Mouse (Mus musculus): ENCODE results near the gene Pitpnb. TPM values are rescaled to one million over a fixed set of nuclear protein-coding genes. Genes with fewer than 3 reads are reported as not detected.
A peak's percentile ranks its signal among the peaks of the same experiment; 100 is the strongest.

The Pitpnb gene
- total and polyA plus RNA-seq, 3 experiments = 19.3 to 84.8 (median 31.5) TPM

DNA sequence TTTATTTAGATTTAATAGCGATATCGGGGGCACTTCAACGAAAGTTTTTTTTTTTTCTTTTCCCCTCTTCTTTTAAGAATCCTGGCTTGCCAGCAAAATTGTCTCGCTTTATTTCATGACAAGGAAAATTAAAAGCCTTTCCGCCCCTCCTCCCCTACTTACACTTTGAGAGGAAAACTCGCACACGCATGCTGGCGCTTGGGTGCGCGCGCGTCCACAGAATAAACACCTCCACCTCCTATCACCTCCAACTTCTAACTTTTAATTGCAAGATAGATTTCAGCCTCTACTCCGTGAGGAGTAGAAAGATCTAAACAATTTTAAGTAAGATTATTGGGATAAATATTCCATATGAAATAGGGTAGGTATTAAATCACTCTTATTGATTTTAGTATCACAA lies 85.5 kb downstream of the Pitpnb start:
- no peak overlapping the region for H3K4me3 ChIP-seq (ENCODE audit: low read depth, low read length)
- no peak for ATAC-seq (ENCODE audit: extremely low read depth, insufficient number of reproducible peaks, low FRiP score, poor library complexity, severe bottlenecking)
- H3K36me3 ChIP-seq (replicated peaks) = no peaks in the 10 kb centered on the region
- no peak for DNase-seq (ENCODE audit: low spot score)
- TF ChIP-seq POLR2AphosphoS5 (IDR thresholded peaks at IDR 0.05; ENCODE audit: insufficient replicate concordance, low read depth, low read length) = no peak
- TF ChIP-seq TAL1 (conservative IDR thresholded peaks at IDR 0.05; ENCODE audit: low read depth, low read length) = no peak
- TF ChIP-seq GATA1 (IDR thresholded peaks at IDR 0.05; ENCODE audit: borderline replicate concordance, low read length) = no peak
- no peak for TF ChIP-seq CTCF (IDR thresholded peaks at IDR 0.05; ENCODE audit: low read depth, low read length)
- no peak for TF ChIP-seq GATA2 (IDR thresholded peaks at IDR 0.05; ENCODE audit: borderline replicate concordance, low read depth, low read length)
- H3K9me3 ChIP-seq (replicated peaks) = peaks cover 67% of the 10 kb centered on the region
- no peaks in the 10 kb centered on the region for H3K4me1 ChIP-seq (ENCODE audit: insufficient read depth, low read depth, low read length)
- H3K27me3 ChIP-seq (ENCODE audit: insufficient read depth, low read length) = no peaks in the 10 kb centered on the region

DNA sequence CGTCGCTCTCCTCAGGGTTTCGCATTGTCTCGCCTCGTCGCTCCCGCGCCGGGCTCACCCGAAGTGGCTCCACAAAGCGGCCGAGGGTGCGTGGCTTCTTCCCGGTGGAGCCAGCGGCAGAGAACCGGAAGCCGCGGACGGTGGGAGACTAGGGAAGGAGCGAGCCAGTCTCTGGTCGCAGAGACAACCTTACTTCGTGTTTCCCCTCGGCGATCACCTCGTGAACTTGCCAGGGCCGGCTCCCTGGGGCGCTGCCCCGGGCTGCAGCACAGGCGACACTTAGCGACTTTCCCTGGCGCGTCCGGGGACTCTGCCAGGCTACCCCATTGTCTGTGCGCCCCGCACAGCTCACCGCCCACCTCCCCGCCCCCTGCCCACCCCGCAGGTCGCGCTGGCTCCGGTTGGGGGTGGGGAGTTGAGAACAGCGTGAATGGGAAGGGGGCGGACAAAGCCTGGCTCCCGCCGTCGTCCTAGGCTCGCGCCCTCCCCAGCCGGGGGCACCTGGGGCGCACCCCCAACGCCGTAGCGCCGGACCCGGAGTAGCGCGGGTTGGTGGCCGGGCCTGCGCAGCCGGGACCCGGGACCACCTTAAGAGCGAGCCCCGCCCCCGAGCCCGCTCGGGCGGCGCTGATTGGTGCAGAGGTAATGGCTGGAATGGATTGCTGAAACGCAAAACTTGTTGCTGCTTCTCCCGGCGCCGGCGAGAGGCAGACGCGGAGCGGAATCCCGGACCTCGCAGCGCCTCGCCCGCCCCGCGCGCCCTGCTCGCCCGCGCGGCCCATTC lies 86.2 kb downstream of the Pitpnb start, which contains the start of gene Mn1:
Gene Mn1 (plus strand): TSS at position 772 of the 784 bp plus-strand sequence.
- TF ChIP-seq POLR2AphosphoS5 (IDR thresholded peaks at IDR 0.05; ENCODE audit: insufficient replicate concordance, low read depth, low read length) (no peak), TAL1 (conservative IDR thresholded peaks at IDR 0.05; ENCODE audit: low read depth, low read length) (no peak), GATA2 (IDR thresholded peaks at IDR 0.05; ENCODE audit: borderline replicate concordance, low read depth, low read length) (no peak), CTCF (IDR thresholded peaks at IDR 0.05; ENCODE audit: low read depth, low read length) (no peak), GATA1 (IDR thresholded peaks at IDR 0.05; ENCODE audit: borderline replicate concordance, low read length) (no peak)
- Histone ChIP-seq H3K36me3 (replicated peaks) (no peaks in the 10 kb centered on the region), H3K4me1 (ENCODE audit: insufficient read depth, low read depth, low read length) (no peaks in the 10 kb centered on the region), H3K4me3 (ENCODE audit: low read depth, low read length) (no peak within 1 kb of the TSS; the same call in 1 of the 2 replicates), H3K27me3 (ENCODE audit: insufficient read depth, low read length) (no peaks in the 10 kb centered on the region), H3K9me3 (replicated peaks) (peaks cover 75% of the 10 kb centered on the region)
- no peak for DNase-seq (ENCODE audit: low spot score)
- ATAC-seq (ENCODE audit: extremely low read depth, insufficient number of reproducible peaks, low FRiP score, poor library complexity, severe bottlenecking) = no peak

DNA sequence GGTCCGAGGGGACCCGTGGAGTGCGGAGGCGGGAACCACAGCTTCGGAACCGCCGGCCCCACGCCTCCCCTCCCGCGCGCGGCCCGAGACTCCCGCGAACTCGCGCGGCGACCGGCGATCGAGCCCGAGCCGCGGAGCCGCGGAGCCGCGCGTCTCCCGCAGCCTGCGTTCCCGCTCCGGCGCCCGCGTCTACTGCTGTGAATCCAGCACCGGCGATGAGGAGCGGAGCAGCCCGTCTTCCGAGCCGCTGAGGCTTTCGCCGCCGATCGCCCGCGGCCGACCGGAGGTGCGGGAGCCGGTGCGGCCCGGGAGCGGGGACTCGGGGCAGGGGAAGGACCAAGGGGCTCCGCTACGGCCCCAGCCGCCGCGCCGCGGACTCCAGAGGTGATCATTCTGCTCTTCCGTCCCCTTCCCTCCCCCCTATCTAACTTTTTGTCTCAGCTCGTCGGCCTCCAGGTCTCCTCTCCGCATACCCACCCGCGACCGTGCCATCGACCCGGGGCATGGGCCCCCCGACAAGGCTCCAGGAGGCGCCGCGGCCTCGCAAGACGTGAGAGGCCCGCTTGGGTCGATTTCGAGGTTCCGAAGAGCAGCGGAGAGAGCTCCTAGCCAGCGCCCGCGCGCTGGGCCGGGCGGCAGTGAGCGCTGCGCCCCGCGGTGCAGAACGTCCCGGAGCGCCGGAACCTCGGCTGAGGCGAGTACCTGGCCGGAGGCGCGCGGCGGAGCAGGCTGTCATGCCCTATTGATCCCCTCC lies 87.0 kb downstream of the Pitpnb start:
- no peaks in the 10 kb centered on the region for H3K4me1 ChIP-seq (ENCODE audit: insufficient read depth, low read depth, low read length)
- no peak for DNase-seq (ENCODE audit: low spot score)
- no peak for TF ChIP-seq GATA1 (IDR thresholded peaks at IDR 0.05; ENCODE audit: borderline replicate concordance, low read length)
- no peak for TF ChIP-seq GATA2 (IDR thresholded peaks at IDR 0.05; ENCODE audit: borderline replicate concordance, low read depth, low read length)
- no peak for TF ChIP-seq TAL1 (conservative IDR thresholded peaks at IDR 0.05; ENCODE audit: low read depth, low read length)
- TF ChIP-seq CTCF (IDR thresholded peaks at IDR 0.05; ENCODE audit: low read depth, low read length) = no peak
- TF ChIP-seq POLR2AphosphoS5 (IDR thresholded peaks at IDR 0.05; ENCODE audit: insufficient replicate concordance, low read depth, low read length) = no peak
- H3K27me3 ChIP-seq (ENCODE audit: insufficient read depth, low read length) = no peaks in the 10 kb centered on the region
- H3K36me3 ChIP-seq (replicated peaks) = no peaks in the 10 kb centered on the region
- H3K9me3 ChIP-seq (replicated peaks) = peaks cover 80% of the 10 kb centered on the region
- ATAC-seq (ENCODE audit: extremely low read depth, insufficient number of reproducible peaks, low FRiP score, poor library complexity, severe bottlenecking) = no peak
- H3K4me3 ChIP-seq (ENCODE audit: low read depth, low read length) = no peak overlapping the region; the same call in 1 of the 2 replicates

DNA sequence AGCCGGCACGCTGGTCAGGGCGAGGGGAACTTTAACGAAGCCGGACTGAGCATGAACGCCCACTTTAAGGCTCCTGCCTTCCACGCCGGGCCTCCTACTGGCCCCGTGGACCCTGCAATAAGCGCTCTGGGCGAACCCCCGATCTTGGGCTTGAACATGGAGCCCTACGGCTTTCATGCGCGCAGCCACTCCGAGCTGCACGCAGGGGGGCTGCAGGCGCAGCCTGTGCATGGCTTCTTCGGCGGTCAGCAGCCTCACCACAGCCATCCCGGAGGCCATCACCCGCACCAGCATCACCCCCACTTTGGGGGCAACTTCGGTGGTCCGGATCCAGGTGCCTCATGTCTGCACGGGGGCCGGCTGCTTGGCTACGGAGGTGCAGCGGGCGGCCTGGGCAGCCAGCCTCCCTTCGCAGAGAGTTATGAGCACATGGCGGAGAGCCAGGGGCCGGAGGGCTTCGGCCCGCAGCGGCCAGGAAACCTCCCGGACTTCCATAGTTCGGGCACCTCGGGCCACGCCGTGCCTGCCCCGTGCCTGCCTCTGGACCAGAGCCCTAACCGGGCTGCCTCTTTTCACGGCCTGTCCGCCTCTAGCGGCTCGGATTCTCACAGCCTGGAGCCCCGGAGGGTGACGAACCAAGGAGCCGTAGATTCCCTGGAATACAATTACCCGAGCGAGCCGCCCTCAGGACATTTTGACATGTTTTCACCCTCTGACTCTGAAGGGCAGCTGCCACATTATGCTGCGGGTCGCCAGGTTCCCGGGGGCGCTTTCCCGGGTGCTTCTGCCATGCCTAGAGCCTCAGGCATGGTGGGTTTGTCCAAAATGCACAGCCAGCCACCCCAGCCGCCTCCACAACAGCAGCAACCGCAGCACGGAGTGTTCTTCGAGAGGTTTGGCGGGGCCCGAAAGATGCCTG lies 87.9 kb downstream of the Pitpnb start:
- Histone ChIP-seq H3K36me3 (replicated peaks) (no peaks in the 10 kb centered on the region), H3K4me1 (ENCODE audit: insufficient read depth, low read depth, low read length) (no peaks in the 10 kb centered on the region), H3K9me3 (replicated peaks) (peaks cover 80% of the 10 kb centered on the region), H3K4me3 (ENCODE audit: low read depth, low read length) (peak overlapping the region; percentile 6; the same call in 1 of the 2 replicates), H3K27me3 (ENCODE audit: insufficient read depth, low read length) (no peaks in the 10 kb centered on the region)
- DNase-seq (ENCODE audit: low spot score) = no peak
- no peak for TF ChIP-seq POLR2AphosphoS5 (IDR thresholded peaks at IDR 0.05; ENCODE audit: insufficient replicate concordance, low read depth, low read length)
- no peak for TF ChIP-seq GATA2 (IDR thresholded peaks at IDR 0.05; ENCODE audit: borderline replicate concordance, low read depth, low read length)
- TF ChIP-seq GATA1 (IDR thresholded peaks at IDR 0.05; ENCODE audit: borderline replicate concordance, low read length) = no peak
- no peak for TF ChIP-seq CTCF (IDR thresholded peaks at IDR 0.05; ENCODE audit: low read depth, low read length)
- no peak for TF ChIP-seq TAL1 (conservative IDR thresholded peaks at IDR 0.05; ENCODE audit: low read depth, low read length)
- no peak for ATAC-seq (ENCODE audit: extremely low read depth, insufficient number of reproducible peaks, low FRiP score, poor library complexity, severe bottlenecking)

DNA sequence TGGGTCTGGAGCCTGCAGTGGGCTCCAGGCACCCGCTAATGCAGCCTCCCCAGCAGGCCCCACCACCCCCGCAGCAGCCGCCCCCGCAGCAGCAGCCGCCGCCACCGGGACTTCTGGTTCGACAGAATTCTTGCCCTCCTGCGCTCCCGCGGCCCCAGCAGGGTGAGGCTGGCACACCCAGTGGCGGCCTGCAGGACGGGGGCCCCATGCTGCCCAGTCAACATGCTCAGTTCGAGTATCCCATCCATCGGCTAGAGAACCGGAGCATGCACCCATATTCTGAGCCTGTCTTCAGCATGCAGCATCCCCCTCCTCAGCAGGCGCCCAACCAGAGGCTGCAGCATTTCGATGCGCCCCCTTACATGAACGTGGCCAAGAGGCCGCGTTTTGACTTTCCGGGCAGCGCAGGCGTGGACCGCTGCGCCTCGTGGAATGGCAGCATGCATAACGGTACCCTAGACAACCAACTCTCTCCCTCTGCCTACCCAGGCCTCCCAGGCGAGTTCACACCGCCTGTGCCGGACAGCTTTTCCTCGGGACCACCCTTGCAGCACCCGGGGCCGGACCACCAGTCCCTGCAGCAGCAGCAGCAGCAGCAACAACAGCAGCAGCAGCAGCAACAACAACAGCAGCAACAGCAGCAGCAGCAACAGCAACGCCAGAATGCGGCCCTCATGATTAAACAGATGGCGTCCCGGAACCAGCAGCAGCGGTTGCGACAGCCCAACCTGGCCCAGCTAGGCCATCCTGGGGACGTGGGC lies 88.7 kb downstream of the Pitpnb start:
- Histone ChIP-seq H3K9me3 (replicated peaks) (peaks cover 73% of the 10 kb centered on the region), H3K4me3 (ENCODE audit: low read depth, low read length) (peak overlapping the region; percentile 20; the same call in 1 of the 2 replicates), H3K27me3 (ENCODE audit: insufficient read depth, low read length) (no peaks in the 10 kb centered on the region), H3K36me3 (replicated peaks) (no peaks in the 10 kb centered on the region), H3K4me1 (ENCODE audit: insufficient read depth, low read depth, low read length) (no peaks in the 10 kb centered on the region)
- TF ChIP-seq GATA1 (IDR thresholded peaks at IDR 0.05; ENCODE audit: borderline replicate concordance, low read length) (no peak), CTCF (IDR thresholded peaks at IDR 0.05; ENCODE audit: low read depth, low read length) (no peak), GATA2 (IDR thresholded peaks at IDR 0.05; ENCODE audit: borderline replicate concordance, low read depth, low read length) (no peak)
- ATAC-seq (ENCODE audit: extremely low read depth, insufficient number of reproducible peaks, low FRiP score, poor library complexity, severe bottlenecking) (no peak), DNase-seq (ENCODE audit: low spot score) (no peak)

Measured in G1E (cell line).